Mouse (Mus musculus) CD4-positive naive resting alpha-beta T cell, adult 57 days (primary cell): ENCODE data around the gene Erich3. TPM values are rescaled to one million over a fixed set of nuclear protein-coding genes. Genes with fewer than 3 reads are reported as not detected.

ENCODE experiments used
- total RNA-seq: library from RNA; stranded (reverse); gene quantifications from one replicate; pipeline ENCODE4 v1.2.4, GENCODE M21; 2023

Erich3 gene
- not detected for total RNA-seq

DNA sequence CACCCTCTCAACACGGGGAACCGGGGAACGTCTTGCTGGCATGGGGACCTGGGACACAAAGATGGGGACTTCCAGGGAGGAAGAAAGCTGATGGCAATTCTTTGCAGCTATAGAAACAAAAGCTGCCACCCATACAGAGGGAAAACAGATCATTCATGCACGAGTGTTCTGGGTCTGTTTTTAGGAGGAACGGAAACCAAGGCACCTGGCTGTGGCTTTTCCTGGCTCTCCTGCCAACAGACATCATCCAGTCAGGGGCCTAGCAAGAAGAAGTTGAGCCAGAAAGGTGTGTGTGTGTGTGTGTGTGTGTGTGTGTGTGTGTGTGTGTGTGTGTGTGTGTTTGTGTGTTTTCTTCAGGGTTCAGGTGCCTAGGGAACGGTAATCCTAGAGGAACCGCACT, at the start of gene Erich3:
Gene Erich3 (plus strand): TSS at position 315 of the 400 bp plus-strand sequence.

Other genes starting within 250 kb of the Erich3 start
- gene Cryz, start 67.1 kb upstream of the Erich3 start, total RNA-seq = 3.8 TPM
- 7.4 TPM for gene Tyw3, start 66.8 kb upstream of the Erich3 start, total RNA-seq